Mouse (Mus musculus): Measurements from ENCODE around the gene Rhod. TPM values are rescaled to one million over a fixed set of nuclear protein-coding genes. Genes with fewer than 3 reads are reported as not detected.
A peak's percentile ranks its signal among the peaks of the same experiment; 100 is the strongest.

The Rhod gene
- polyA plus RNA-seq (2015; fragmentation: Nextera tagmentation; extraction: Ambion mirVana): 37.9 and 45.3 TPM in 2 replicates

- peaks cover 41% of the 10 kb centered on the region for H3K4me1 ChIP-seq
- peak within 1 kb of the TSS; percentile 93 for H3K4me2 ChIP-seq
- H3K9me3 ChIP-seq: no peaks in the 10 kb centered on the region
- no peaks in the 10 kb centered on the region for H3K27me3 ChIP-seq
- peak; percentile 57 for ATAC-seq (ENCODE audit: borderline replicate concordance, extremely low read depth, low FRiP score, low TSS enrichment)
- peak within 1 kb of the TSS; percentile 70 for H3K9ac ChIP-seq
- H3K36me3 ChIP-seq: no peaks in the 10 kb centered on the region
- peak within 1 kb of the TSS; percentile 75 for H3K4me3 ChIP-seq
- under 1% methylated on average over 46 of the region's 51 CpGs for WGBS
- H3K27ac ChIP-seq: peak within 1 kb of the TSS; percentile 67
Measured at GRCm38 (mm10) chr19:4439161-4439801, at the start of gene Rhod. Gene Rhod, minus strand, starts transcription at chr19:4439432.

- no peak overlapping the region for H3K4me3 ChIP-seq
Measured at GRCm38 (mm10) chr19:4487877-4488276, 48.6 kb upstream of the Rhod start.

GRCm38 (mm10) chr19:4485006-4485405 lies 45.8 kb upstream of the Rhod start:
- WGBS: 10% methylated on average over 5 of the region's 5 CpGs
- H3K36me3 ChIP-seq: no peaks in the 10 kb centered on the region
- no peak overlapping the region for H3K4me2 ChIP-seq
- H3K27me3 ChIP-seq: no peaks in the 10 kb centered on the region
- H3K4me1 ChIP-seq: peaks cover 18% of the 10 kb centered on the region
- no peak for ATAC-seq (ENCODE audit: borderline replicate concordance, extremely low read depth, low FRiP score, low TSS enrichment)
- H3K4me3 ChIP-seq: no peak overlapping the region
- H3K9ac ChIP-seq: no peak overlapping the region
- no peaks in the 10 kb centered on the region for H3K9me3 ChIP-seq
- peak overlapping the region; percentile 53 for H3K27ac ChIP-seq

More at GRCm38 (mm10) chr19:4487877-4488276, 48.6 kb upstream of the Rhod start:
- Histone ChIP-seq H3K9me3 (no peaks in the 10 kb centered on the region), H3K27ac (peak overlapping the region; percentile 64), H3K9ac (no peak overlapping the region), H3K27me3 (no peaks in the 10 kb centered on the region), H3K4me2 (no peak overlapping the region), H3K4me1 (peaks cover 18% of the 10 kb centered on the region), H3K36me3 (no peaks in the 10 kb centered on the region)
- 0 out of 2 replicates have a peak, but pooled peaks have one; percentile 10 for ATAC-seq (ENCODE audit: borderline replicate concordance, extremely low read depth, low FRiP score, low TSS enrichment)
- 42% methylated on average over 2 of the region's 2 CpGs for WGBS

GRCm38 (mm10) chr19:4482111-4482859 lies 43.1 kb upstream of the Rhod start:
- 78% methylated on average over 3 of the region's 3 CpGs for WGBS

GRCm38 (mm10) chr19:4481326-4481725 lies 42.1 kb upstream of the Rhod start:
- no peaks in the 10 kb centered on the region for H3K9me3 ChIP-seq
- no peak for ATAC-seq (ENCODE audit: borderline replicate concordance, extremely low read depth, low FRiP score, low TSS enrichment)
- H3K4me2 ChIP-seq: no peak overlapping the region
- H3K4me1 ChIP-seq: peaks cover 21% of the 10 kb centered on the region
- H3K27ac ChIP-seq: no peak overlapping the region
- H3K4me3 ChIP-seq: no peak overlapping the region
- H3K36me3 ChIP-seq: no peaks in the 10 kb centered on the region
- H3K9ac ChIP-seq: no peak overlapping the region
- WGBS: 27% methylated on average over 4 of the region's 4 CpGs
- H3K27me3 ChIP-seq: peaks cover 10% of the 10 kb centered on the region

More at GRCm38 (mm10) chr19:4482111-4482859, 43.1 kb upstream of the Rhod start:
- Histone ChIP-seq H3K9ac (no peak overlapping the region), H3K27ac (no peak overlapping the region), H3K4me1 (peaks cover 15% of the 10 kb centered on the region), H3K9me3 (no peaks in the 10 kb centered on the region), H3K36me3 (no peaks in the 10 kb centered on the region), H3K27me3 (peaks cover under 1% of the 10 kb centered on the region; the same call in 1 of the 2 replicates), H3K4me2 (no peak overlapping the region), H3K4me3 (no peak overlapping the region)
- ATAC-seq (ENCODE audit: borderline replicate concordance, extremely low read depth, low FRiP score, low TSS enrichment): no peak

- WGBS: 76% methylated on average over 2 of the region's 2 CpGs
- no peak overlapping the region for H3K4me2 ChIP-seq
- ATAC-seq (ENCODE audit: borderline replicate concordance, extremely low read depth, low FRiP score, low TSS enrichment): no peak
- H3K4me1 ChIP-seq: peaks cover 23% of the 10 kb centered on the region
- H3K36me3 ChIP-seq: no peaks in the 10 kb centered on the region
- H3K4me3 ChIP-seq: no peak overlapping the region
- H3K27me3 ChIP-seq: peaks cover 23% of the 10 kb centered on the region
- H3K9ac ChIP-seq: no peak overlapping the region
- H3K27ac ChIP-seq: no peak overlapping the region
- H3K9me3 ChIP-seq: no peaks in the 10 kb centered on the region
Measured at GRCm38 (mm10) chr19:4480041-4480440, 40.8 kb upstream of the Rhod start.

GRCm38 (mm10) chr19:4478190-4478516 lies 38.9 kb upstream of the Rhod start:
- Histone ChIP-seq H3K9ac (no peak overlapping the region), H3K4me2 (peak overlapping the region; percentile 100), H3K36me3 (no peaks in the 10 kb centered on the region), H3K27ac (no peak overlapping the region), H3K27me3 (peaks cover 28% of the 10 kb centered on the region), H3K4me1 (peaks cover 18% of the 10 kb centered on the region), H3K9me3 (no peaks in the 10 kb centered on the region), H3K4me3 (no peak overlapping the region)
- WGBS: 26% methylated on average over 1 of the region's 1 CpGs
- ATAC-seq (ENCODE audit: borderline replicate concordance, extremely low read depth, low FRiP score, low TSS enrichment): no peak

GRCm38 (mm10) chr19:4477345-4478189 lies 38.3 kb upstream of the Rhod start, which contains the start of gene Syt12:
Gene Syt12, minus strand, starts transcription at chr19:4477447.
- peaks cover 18% of the 10 kb centered on the region for H3K4me1 ChIP-seq
- WGBS: 9% methylated on average over 21 of the region's 21 CpGs
- peak within 1 kb of the TSS; percentile 57 for H3K4me3 ChIP-seq
- peaks cover 28% of the 10 kb centered on the region for H3K27me3 ChIP-seq
- no peaks in the 10 kb centered on the region for H3K9me3 ChIP-seq
- H3K27ac ChIP-seq: no peak within 1 kb of the TSS
- H3K36me3 ChIP-seq: no peaks in the 10 kb centered on the region
- peak within 1 kb of the TSS; percentile 52 for H3K9ac ChIP-seq
- no peak for ATAC-seq (ENCODE audit: borderline replicate concordance, extremely low read depth, low FRiP score, low TSS enrichment)
- H3K4me2 ChIP-seq: peak within 1 kb of the TSS; percentile 100

GRCm38 (mm10) chr19:4476601-4477257 lies 37.5 kb upstream of the Rhod start:
- peak; percentile 72; the same call in 1 of the 2 replicates for ATAC-seq (ENCODE audit: borderline replicate concordance, extremely low read depth, low FRiP score, low TSS enrichment)
- H3K4me1 ChIP-seq: peaks cover 18% of the 10 kb centered on the region

GRCm38 (mm10) chr19:4475224-4475925 lies 36.1 kb upstream of the Rhod start:
- 83% methylated on average over 11 of the region's 11 CpGs for WGBS
- Histone ChIP-seq H3K27me3 (peaks cover 28% of the 10 kb centered on the region), H3K36me3 (no peaks in the 10 kb centered on the region), H3K9ac (no peak overlapping the region), H3K27ac (no peak overlapping the region), H3K4me3 (no peak overlapping the region), H3K4me2 (no peak overlapping the region), H3K9me3 (no peaks in the 10 kb centered on the region), H3K4me1 (peaks cover 18% of the 10 kb centered on the region)
- ATAC-seq (ENCODE audit: borderline replicate concordance, extremely low read depth, low FRiP score, low TSS enrichment): no peak

More at GRCm38 (mm10) chr19:4476601-4477257, 37.5 kb upstream of the Rhod start:
- peak overlapping the region; percentile 57 for H3K4me3 ChIP-seq
- peaks cover 28% of the 10 kb centered on the region for H3K27me3 ChIP-seq
- under 1% methylated on average over 60 of the region's 70 CpGs for WGBS
- no peak overlapping the region for H3K27ac ChIP-seq
- no peaks in the 10 kb centered on the region for H3K9me3 ChIP-seq
- H3K36me3 ChIP-seq: no peaks in the 10 kb centered on the region
- H3K4me2 ChIP-seq: peak overlapping the region; percentile 100
- peak overlapping the region; percentile 52 for H3K9ac ChIP-seq

GRCm38 (mm10) chr19:4474739-4475138 lies 35.5 kb upstream of the Rhod start:
- H3K9me3 ChIP-seq: no peaks in the 10 kb centered on the region
- no peak overlapping the region for H3K4me3 ChIP-seq
- no peak overlapping the region for H3K4me2 ChIP-seq
- no peak overlapping the region for H3K27ac ChIP-seq
- no peak overlapping the region for H3K9ac ChIP-seq
- 47% methylated on average over 3 of the region's 3 CpGs for WGBS
- peaks cover 18% of the 10 kb centered on the region for H3K4me1 ChIP-seq
- no peaks in the 10 kb centered on the region for H3K36me3 ChIP-seq
- no peak for ATAC-seq (ENCODE audit: borderline replicate concordance, extremely low read depth, low FRiP score, low TSS enrichment)
- peaks cover 28% of the 10 kb centered on the region for H3K27me3 ChIP-seq

Measured in lung, embryonic 15.5 days (tissue).